Mouse (Mus musculus): ENCODE measurements around the gene Mef2a.
A peak's percentile ranks its signal among the peaks of the same experiment; 100 is the strongest.

The Mef2a gene

DNA sequence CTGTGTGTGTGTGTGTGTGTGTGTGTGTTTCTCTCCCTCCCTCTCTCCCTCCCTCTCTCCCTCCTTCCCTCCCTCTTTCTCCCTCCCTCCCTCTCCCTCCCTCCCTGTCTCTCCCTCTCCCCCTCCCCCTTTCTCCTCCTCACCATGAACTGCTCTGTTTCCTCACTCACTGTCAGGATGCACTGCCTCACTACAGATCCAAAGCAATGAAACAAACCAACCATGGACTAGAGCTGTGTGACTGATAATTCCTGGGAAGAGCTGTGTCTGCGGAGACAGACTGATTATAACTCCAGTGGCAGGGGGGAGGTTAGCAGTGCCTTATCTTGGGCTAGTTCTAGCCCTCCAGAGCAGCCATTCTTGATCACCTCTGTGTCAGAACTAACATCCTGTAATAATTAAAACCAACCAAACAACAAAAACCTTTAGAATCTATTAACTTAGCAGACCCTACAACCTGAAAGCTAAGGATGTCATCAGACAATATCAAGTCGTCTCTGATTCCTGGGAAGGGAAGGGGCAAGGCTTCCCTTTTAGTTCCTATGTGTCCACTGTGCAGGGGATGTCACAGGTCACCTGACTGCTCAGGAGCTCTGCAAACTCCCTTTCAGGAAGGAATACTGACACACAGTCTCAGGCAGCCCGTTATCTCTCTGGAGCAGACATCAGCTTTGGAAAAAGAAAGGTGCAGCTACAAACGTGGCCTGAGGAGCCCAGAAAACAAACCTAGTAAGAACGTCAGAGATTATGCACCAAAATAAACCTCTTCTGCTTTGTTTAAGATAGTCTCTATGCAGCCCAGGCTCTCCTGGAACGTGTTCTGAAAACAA is 162.4 kb downstream of the Mef2a start:
- no peak for DNase-seq (ENCODE audit: low read depth)

DNA sequence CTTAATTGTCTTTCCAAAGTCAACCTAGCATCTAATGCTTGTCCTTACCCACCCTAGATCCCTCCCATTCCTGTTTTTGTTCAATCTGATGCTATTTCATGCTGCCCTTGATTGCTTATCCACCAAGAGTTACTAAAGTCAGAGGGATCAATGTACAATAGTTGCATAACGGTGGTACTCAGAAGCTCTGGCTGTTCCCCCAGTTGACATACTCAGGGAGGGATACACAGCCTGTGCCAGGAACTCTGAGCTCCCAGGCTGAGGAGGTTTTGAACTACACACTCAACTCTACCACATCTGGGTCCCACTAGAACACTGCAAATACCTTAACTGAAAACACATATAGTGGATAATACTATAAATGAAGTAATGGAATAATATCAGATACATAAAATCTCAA is 164.3 kb downstream of the Mef2a start:
- DNase-seq (ENCODE audit: low read depth), result no peak

DNA sequence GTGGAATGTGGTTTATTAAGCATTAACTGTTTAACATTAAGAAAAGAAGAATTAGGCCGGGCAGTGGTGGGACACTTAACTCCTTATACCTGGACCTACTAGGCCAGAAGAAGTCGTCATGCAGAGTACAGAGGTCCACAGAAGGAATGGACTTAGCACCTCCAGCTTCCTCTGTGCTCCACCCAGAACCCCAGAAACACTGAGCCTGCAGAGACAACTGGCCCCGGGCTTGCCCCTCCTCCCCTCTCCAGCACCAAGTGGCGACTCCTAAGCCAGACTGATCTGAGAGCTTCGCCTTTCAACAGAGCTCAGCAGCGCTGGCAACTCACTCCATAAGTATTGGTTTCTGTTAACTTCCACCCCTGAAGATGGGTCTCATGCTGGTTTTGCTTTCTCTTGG is 165.0 kb downstream of the Mef2a start:
- DNase-seq (ENCODE audit: low read depth), result no peak

DNA sequence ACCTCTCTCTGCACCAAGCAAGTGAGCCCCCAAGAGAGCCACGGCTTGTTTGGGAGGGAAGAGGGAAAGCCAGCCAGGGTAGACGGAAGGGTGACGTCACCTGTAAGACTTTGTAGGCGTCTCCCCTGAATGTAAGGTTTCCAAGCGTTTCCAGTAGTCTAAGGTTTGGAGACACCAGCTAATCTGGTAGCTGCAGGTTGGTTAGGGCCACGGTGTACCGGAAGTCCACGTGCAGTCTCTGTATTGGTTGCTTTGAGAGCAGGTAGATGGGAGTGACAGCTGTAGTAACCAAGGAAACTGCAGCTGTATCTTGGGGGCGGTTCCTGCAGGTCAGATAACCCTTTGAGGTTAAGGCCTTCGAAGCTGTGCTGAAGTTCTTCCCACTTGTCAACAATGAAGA is 166.2 kb downstream of the Mef2a start:
- DNase-seq (ENCODE audit: low read depth), result no peak

DNA sequence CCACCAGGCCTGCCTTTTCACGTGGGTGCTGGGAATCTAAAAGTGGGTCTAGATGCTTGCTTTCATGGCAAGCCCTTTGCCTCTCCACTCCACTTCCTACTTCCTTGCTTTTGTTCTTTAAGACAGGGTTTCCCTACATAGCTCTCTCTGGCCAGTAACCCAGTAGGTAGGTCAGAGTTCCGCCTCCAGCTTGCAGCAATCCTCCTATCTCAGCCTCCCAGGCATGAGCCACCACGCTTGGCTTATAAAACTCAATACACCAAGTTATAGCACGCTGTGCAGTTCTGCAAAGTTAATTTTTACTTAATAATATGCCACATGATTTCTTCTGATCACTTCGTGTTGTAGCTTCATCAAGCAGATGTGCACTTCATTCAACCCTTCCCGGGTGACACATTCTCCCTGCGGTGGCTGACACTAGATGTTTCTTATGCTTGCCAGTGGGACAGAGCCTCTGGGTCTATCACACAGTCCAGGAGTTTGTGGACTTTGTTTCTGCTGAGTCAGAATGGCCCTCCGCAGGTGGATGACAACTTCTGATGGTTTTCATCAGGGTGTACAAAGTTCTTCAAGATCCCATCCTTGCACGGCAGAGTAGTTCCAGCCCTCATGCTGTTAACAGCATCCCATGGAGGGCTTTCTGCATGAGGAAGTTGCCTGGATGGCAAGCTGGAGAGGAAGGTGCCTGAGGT is 166.8 kb downstream of the Mef2a start:
- DNase-seq (ENCODE audit: low read depth), result no peak

DNA sequence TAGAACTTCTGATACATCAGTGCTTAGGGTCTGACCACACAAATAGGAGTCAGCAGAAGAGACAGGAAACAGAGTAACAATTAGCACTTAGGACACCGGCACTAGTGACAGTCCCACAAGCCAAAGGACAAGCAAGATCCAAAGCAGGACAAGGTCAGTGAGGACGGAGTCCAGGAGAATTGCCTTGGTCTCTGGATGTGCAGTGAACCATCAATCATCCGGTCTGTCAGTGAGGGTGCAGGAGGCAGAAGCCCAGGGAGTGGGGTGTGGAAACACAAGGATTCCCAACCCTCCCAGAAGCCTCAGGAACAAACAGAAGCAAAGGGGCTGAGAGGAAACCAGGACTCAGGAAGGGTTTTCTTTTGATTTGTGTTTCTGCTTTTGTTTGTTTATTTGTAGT is 169.0 kb downstream of the Mef2a start:
- DNase-seq (ENCODE audit: low read depth), result no peak

DNA sequence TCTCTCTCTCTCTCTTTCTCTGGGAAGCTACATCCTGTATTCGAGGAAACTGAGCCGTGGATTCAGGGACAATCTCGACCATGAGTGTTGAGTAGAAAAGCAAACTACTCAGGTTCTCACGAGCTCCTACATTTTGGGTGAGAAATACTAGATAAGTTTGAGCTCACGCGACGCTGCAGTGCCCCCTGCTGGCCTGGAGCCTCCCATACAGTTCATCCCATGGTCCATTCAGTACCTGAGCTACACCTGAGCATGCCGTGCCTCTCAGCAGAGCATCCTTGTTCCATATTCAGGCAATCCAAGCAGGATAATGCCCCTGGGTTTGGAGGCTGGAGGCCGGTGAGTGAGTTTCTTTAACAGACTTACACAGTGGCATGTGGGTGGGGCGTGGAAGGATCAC is 173.2 kb downstream of the Mef2a start:
- peak; percentile 62 for DNase-seq (ENCODE audit: low read depth)

DNA sequence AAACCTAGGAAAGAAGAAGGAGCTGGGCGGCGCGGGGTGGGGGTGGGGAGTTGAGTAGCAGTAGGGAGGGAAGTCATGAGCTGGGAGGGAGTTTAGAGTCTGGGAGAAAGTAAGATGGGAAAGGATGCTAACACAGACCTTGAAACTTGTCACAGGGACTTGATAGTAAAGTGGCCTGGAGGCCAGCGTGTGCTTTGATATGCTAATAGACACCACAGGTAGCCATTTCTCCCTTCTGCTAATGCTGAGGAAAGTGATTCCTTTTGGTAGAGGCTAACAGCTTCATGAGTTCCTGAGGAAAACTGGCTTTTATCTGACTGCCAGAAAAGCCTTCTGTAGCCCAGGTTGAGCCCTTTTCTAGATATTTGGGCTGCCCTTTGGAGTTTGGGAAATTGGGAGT is 188.9 kb downstream of the Mef2a start:
- no peak for DNase-seq (ENCODE audit: low read depth)

All from NIH3T3 (cell line).